Mouse (Mus musculus) cerebral cortex, adult 2 months (tissue): Measurements from ENCODE around the gene Grid1.

Experiments used
- WGBS: fragments of 180-500 bp; shearing (Covaris S2); methylation state at CpG from one replicate; pipeline ENCODE4 v1.1.7; 2018; 5-methylcytosine and 5-hydroxymethylcytosine counted together

The Grid1 gene

GRCm38 (mm10) chr14:35009074-35009473 is 189.2 kb downstream of the Grid1 start:
- 32% methylated on average over 9 of the region's 9 CpGs for WGBS

DNA sequence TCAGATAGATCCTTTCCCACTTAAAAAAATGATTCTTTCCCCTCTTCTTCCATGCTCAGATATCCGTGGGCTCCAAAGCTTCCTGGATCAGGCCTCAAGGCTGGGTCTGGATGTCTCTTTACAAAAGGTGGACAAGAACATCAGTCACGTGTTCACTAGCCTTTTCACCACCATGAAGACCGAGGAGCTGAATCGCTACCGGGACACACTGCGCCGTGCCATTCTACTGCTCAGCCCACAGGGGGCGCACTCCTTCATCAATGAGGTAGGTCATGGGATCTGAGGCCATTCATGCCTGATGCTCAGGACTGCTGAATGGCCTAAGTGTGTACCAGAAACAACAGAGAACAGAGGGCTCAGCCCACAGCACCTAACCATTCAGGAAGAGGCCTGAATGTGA is 206.8 kb downstream of the Grid1 start:
- WGBS: 95% methylated on average over 8 of the region's 8 CpGs

- 68% methylated on average over 11 of the region's 11 CpGs for WGBS
Measured at GRCm38 (mm10) chr14:35027501-35028140, 207.7 kb downstream of the Grid1 start.

DNA sequence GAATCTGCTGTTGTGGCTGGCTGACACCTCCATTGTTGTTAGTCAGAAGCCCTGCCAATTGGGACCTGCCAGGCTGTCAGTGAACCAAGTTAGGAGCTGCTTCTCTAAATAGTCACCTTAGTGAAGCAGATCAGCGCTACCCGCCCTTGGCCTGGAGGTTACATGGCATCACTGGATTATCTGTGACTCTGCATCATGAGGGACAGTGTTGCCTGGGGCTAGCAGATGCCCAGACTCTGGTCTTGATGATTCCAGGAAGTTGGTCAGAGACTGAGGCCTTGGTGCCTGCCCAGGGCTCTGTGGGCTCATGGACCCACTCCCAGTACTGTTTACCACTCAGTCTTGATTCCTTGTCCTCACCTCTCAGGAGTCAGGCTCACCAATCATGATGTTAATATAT is 209.7 kb downstream of the Grid1 start:
- WGBS: 91% methylated on average over 2 of the region's 2 CpGs

- 88% methylated on average over 2 of the region's 2 CpGs for WGBS
Measured at GRCm38 (mm10) chr14:35030271-35030670, 210.4 kb downstream of the Grid1 start.

DNA sequence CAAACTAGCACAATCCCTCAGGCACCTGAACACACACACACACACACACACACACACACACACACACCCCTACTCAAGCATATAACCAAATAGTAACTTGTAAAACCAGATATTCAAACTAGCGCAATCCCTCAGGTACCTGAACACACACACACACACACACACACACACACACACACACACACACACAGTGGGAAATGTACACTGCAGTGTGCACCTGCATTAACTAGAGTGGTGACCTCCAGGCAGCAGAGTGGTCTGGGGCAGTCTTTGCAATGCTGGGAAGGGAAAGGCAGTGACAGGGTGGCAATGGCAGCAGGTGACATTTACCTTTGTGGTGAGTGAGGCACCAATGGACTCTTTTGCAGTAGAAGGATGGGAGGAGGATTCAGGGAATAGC is 212.4 kb downstream of the Grid1 start:
- WGBS: 94% methylated on average over 1 of the region's 1 CpGs

DNA sequence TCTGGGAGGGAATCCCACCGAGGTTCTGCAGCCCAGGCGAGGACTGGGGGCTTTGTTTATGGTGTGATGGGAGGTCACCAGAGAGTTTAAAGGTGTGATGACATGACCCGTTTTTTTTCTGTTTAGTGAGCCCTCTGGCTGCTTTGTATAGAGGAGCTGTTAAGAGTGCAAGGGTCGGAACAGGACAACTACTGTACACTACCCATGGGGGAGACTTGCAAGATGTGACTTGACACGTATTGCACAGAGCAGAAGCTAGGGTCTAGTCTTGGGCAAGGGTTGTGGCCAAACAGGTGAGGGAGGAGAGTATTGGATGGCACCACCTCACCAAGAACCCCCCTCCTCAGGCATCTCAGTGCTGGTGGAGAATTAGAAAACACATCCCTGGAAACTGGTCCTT is 224.4 kb downstream of the Grid1 start:
- 77% methylated on average over 5 of the region's 5 CpGs for WGBS

DNA sequence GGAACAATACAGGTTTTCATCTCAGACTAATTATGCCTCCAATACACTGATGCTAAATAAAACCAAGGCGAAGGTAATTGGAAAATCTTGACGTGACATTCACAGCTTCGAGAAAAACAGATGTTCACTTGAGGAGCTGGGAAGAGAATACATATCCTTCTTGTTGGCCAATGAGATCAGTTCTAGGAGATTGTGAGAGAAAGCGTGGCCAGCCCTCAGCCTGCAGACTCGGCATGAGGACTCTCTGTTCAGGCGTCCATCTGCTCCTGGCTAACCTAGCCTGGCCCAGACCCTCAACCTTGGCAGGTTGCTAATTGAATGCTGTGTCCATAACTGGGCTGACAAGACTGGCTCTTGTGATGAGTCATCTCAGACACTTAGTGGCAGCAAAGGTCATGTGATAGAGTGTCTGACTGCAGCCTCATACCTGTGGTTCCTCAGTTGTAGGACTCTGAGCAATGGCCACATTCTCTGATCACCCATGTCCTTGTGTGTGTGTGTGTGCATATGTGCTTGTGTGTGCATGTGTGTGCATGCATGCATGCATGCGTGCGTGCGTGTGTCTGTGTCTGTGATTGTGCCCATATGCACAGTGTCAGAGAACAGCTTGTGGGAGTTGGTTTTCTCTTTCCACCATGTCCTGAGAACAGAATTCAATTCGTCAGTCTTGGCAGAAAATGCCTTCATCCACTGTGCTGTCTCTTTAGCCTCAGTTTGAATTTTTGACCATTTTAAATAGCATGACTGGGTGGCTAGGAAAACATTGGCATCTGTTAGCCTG is 225.2 kb downstream of the Grid1 start:
- WGBS: 46% methylated on average over 10 of the region's 10 CpGs

DNA sequence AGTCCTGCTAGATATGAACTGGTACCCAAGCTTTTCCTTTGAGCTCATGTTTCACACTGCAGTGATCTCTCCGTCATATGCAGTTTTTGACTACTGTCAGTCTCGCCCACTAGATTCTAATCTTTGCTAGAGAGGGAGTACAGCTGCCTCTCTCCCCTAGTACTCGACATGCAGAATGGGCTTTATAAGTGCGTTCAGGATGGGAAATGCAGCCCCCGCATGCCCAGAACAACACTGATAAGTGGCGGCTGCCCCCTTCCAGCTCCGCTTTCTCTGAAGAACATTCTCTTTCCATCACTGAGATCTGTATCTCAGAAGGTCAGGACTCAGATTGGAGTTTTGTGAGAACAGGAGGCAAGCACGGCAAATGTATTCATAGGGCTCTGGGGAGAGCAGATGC is 229.3 kb downstream of the Grid1 start:
- WGBS: 66% methylated on average over 8 of the region's 8 CpGs

DNA sequence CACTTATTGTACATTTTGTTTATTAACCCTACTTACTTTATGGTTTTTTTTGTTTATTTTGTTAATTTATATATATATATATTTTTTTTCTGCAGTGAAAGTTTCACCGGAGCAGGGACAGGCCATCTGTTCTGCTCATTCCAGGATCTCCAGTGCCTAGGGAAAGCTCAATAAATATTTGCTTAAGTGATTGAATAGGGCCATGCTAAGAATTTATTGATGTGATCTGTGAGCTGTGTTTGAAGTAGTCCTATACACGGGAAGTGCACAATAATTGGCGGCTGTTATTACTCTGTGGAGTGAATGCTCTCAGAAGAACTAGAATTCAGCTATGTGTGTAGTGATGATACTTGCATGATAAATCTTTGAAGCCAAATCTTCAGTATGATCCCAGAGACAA is 234.2 kb downstream of the Grid1 start:
- WGBS: 81% methylated on average over 3 of the region's 3 CpGs

GRCm38 (mm10) chr14:35074636-35075035 is 254.7 kb downstream of the Grid1 start:
- 55% methylated on average over 6 of the region's 6 CpGs for WGBS

- 56% methylated on average over 1 of the region's 1 CpGs for WGBS
Measured at GRCm38 (mm10) chr14:35079954-35080353, 260.0 kb downstream of the Grid1 start.

DNA sequence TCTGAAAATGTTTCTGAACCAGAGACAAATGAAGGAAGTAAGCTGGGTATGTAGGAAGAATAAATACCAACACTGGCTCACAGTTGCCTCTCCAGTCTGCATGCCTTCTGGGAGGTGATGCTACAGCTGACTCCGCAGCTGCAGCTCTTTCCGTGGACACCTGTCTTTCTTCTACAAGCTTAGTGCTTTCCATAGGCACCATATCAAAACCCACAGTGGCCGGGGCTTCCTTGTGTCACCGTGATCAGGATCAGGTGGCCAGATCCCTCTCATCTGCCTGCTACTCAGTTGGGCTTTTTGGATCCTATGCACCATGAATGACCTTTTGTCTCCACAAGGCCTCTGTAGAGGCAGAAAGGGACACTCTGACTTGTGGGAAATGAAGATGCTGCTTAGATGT is 272.7 kb downstream of the Grid1 start:
- WGBS: 90% methylated on average over 4 of the region's 4 CpGs

DNA sequence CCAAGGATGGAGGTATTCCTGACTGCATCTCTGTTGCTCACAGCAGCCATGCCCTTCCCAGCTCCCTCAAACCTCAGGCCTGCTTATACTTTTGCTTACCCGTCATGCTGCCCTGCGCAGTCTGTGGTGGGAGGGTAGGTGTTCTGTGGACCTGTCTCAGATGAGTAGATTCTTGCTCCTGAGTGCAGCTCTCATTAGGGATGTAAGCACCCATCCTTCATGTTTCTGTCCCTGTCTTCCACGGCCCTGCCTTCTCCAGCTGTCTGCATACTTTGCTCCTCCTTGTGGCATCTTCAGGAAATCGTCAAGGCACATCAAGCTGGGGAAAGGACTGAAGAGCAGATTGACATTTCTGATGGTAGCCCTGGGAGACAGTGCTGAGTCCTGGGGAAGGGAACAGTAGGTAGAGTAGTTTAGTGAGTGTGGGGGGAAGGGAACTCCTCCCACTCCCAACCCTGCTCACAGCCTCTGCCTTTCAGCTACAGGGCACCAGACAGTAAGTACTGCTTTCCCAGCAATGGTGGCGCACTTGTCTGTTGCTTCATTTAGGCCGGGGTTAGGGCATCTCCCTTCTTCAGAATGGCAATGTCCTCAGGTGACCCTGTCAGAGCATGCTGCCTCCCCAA is 273.8 kb downstream of the Grid1 start:
- WGBS: 73% methylated on average over 6 of the region's 6 CpGs

- WGBS: 44% methylated on average over 9 of the region's 9 CpGs
Measured at GRCm38 (mm10) chr14:35095506-35096059, 275.7 kb downstream of the Grid1 start.

DNA sequence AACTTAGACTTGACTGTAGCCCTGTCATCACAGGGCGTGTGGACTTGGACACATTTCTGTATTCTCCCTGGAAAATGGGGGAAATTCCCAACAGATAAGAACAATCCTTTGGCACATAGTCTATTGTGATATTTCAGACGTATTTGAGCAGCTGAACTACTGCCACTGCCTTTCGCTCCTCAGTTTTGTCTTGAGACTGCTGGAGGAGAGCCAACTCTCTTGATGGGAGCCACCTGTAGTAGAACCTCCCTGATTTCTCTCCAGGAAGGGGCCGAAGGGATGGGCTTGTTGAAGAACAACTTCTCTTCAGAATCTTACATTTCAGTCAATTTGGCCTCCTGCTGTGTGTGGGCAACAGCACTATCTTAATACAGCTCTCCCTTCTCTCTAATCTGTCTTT is 276.2 kb downstream of the Grid1 start:
- 60% methylated on average over 4 of the region's 4 CpGs for WGBS

DNA sequence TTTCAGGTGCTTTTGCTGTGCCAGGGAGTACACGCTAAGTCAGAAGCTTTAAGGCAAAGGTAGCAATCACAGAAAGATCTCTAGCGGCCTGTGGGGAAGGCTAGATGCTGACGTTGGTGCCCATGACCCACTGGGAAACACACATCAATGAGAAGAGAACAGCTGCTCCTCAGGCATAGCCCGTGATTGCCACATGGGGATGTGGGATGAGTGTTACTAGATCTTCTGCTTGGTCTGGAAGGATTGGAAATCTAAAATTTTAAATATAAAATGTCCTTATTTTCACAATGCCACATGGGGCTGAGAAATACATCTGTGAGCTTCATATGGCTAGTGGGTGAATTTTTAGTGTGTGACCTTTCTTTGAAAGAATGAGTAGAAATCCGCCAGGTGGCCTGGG is 277.3 kb downstream of the Grid1 start:
- 66% methylated on average over 5 of the region's 5 CpGs for WGBS

GRCm38 (mm10) chr14:35103639-35104210 is 283.8 kb downstream of the Grid1 start:
- WGBS: 62% methylated on average over 5 of the region's 5 CpGs

DNA sequence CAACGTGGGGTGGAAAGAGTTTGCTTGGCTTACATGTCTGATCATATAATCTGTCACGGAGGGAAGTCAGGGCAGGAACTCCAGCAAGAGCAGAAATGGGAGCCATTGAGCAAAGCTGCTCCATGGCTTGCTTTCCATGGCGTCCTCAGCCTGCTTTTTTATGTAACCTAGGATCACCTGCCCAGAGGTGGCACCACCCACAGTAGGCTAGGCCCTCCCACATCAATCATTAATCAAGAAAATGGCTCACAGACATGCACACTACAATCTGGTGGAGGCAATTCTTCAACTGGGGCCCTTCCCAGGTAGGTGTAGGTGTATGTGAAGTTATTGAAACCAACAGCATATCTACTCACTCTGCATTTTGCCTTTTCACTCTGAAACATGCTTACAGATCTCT is 287.7 kb downstream of the Grid1 start:
- 85% methylated on average over 3 of the region's 3 CpGs for WGBS

GRCm38 (mm10) chr14:35110928-35111327 is 291.0 kb downstream of the Grid1 start:
- 82% methylated on average over 1 of the region's 1 CpGs for WGBS

- WGBS: 58% methylated on average over 11 of the region's 11 CpGs
Measured at GRCm38 (mm10) chr14:35112327-35113275, 292.7 kb downstream of the Grid1 start.
